Mouse (Mus musculus) right cerebral cortex, postnatal 25 days (tissue): Measurements from ENCODE around the gene Rps3a1.
"Not testable (repeated sequence)": the region's sequence is repeated elsewhere in the genome, so short reads cannot be mapped to it uniquely, and the experiment has no call there.

Experiments
- DNase-seq: peaks from one replicate; pipeline ENCODE4 v3.0.0; 2022

Rps3a1 gene

GRCm38 (mm10) chr3:86114659-86115338 lies 27.7 kb downstream of the Rps3a1 start:
- DNase-seq, result no peak

GRCm38 (mm10) chr3:86112766-86113165 lies 29.7 kb downstream of the Rps3a1 start:
- no peak for DNase-seq

- no peak for DNase-seq
These were observed 32.4 kb downstream of the Rps3a1 start for GRCm38 (mm10) chr3:86110077-86110476.

GRCm38 (mm10) chr3:86109099-86109498 lies 33.4 kb downstream of the Rps3a1 start:
- no peak for DNase-seq

GRCm38 (mm10) chr3:86108576-86108975 lies 33.9 kb downstream of the Rps3a1 start:
- DNase-seq, result no peak

GRCm38 (mm10) chr3:86107637-86108539 lies 34.6 kb downstream of the Rps3a1 start:
- DNase-seq, result no peak

GRCm38 (mm10) chr3:86106086-86106632 lies 36.3 kb downstream of the Rps3a1 start:
- DNase-seq, result no peak

GRCm38 (mm10) chr3:86104909-86105308 lies 37.6 kb downstream of the Rps3a1 start:
- no peak for DNase-seq

- DNase-seq, result not testable (repeated sequence)
These were observed 38.1 kb downstream of the Rps3a1 start for GRCm38 (mm10) chr3:86104433-86104832.

GRCm38 (mm10) chr3:86103449-86104291 lies 38.8 kb downstream of the Rps3a1 start:
- DNase-seq, result no peak

- DNase-seq, result no peak
These were observed 40.5 kb downstream of the Rps3a1 start for GRCm38 (mm10) chr3:86101956-86102355.

GRCm38 (mm10) chr3:86093907-86094306 lies 48.6 kb downstream of the Rps3a1 start:
- no peak for DNase-seq

- no peak for DNase-seq
These were observed 49.2 kb downstream of the Rps3a1 start for GRCm38 (mm10) chr3:86093213-86093845.
